Mouse (Mus musculus) CH12.LX (cell line): ENCODE data around the gene E030018B13Rik.

Experiments used
- CHD2 ChIP-seq: IDR thresholded peaks from 2 replicates; pipeline ENCODE4 v1.6.1; 2011; ENCODE audit warnings: low read length, improper control_type of control experiment
- MAX ChIP-seq: IDR thresholded peaks from 2 replicates; pipeline ENCODE4 v1.6.1; 2011; ENCODE audit warnings: low read length, improper control_type of control experiment
- NELFE ChIP-seq: IDR thresholded peaks from 2 replicates; pipeline ENCODE4 v1.6.1; 2011; ENCODE audit warnings: low read depth, low read length, improper control_type of control experiment
- UBTF ChIP-seq: IDR thresholded peaks from 2 replicates; pipeline ENCODE4 v1.6.1; 2012; ENCODE audit warnings: low read depth, mild to moderate bottlenecking, inconsistent platforms, low read length, improper control_type of control experiment, moderate library complexity

DNA sequence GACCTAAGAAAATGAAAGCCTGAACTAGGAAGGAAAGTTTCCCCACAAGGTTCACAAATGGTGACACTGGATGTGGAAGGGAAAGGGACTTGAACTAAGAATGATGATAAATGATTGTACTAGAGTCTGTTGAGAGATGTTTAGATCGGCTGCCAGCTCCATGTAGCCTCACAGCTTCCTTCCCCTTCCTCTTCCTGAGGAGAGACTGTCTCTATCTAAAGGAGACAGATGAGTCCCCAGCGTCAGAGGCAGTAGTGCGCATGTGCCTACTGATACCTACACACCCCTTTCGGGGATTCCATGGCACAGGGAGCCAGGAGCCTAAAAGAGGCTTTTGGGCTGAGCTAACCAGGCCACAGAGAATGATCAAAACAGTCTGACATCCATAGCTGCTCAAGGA, 24.8 kb downstream of the E030018B13Rik start:
- TF ChIP-seq CHD2 (no peak), NELFE (no peak), MAX (no peak), UBTF (no peak)
